Mouse (Mus musculus) liver, embryonic 14.5 days (tissue): ENCODE measurements at regions not wholly inside any gene's neighbourhood (a gene's known extent, or its start where the extent isn't known, plus 50 kb on each side); places are given as distances from the start of the nearest gene placed in this dataset.
A peak's percentile ranks its signal among the peaks of the same experiment; 100 is the strongest.

Experiments
- CTCF ChIP-seq: IDR thresholded peaks from 2 replicates; pipeline ENCODE4 v1.5.1; 2016; ENCODE audit warnings: antibody characterized with exemption, low read depth, control low read depth
- EP300 ChIP-seq: IDR thresholded peaks from 2 replicates; pipeline ENCODE4 v1.6.1; 2016; ENCODE audit warnings: antibody characterized with exemption, low read depth

- peak; percentile 12; the same call in 1 of the 2 replicates for TF ChIP-seq CTCF
- no peak for TF ChIP-seq EP300
Observed at GRCm38 (mm10) chr3:148726596-148727331, 263.6 kb downstream of the Adgrl2 start.
